In genomic region chr13:22001346-22001745, GRCm38 (mm10) we compare ENCODE assay signal across 26 mouse cellular contexts. TPM values are rescaled to one million over a fixed set of nuclear protein-coding genes. Genes with fewer than 3 reads are reported as not detected.
DNase-seq lines count a peak whose midpoint lies in the region; ATAC-seq and TF ChIP-seq lines count a peak whose summit lies in the region.
"Had no signal": no experiment of that assay in that cellular context is flagged by ENCODE, and none has a peak within 500 bp of the region (broad histone marks: within the 10 kb centered on the region; RNA-seq: fewer than 3 reads in every experiment).

No protein-coding gene starts in this region.

- peaks cover 21% of the 10 kb centered on the region for H3K4me1 ChIP-seq in heart, embryonic 13.5 days
- peaks cover 12% of the 10 kb centered on the region for H3K4me1 ChIP-seq in heart, embryonic 12.5 days (replicated peaks)
- H3K4me1 ChIP-seq in midbrain, postnatal 0 days (ENCODE audit: insufficient read depth, low read length), result peaks cover 3% of the 10 kb centered on the region

- no peak overlapping the region for H3K27ac ChIP-seq in heart, embryonic 13.5 days (replicated peaks)
- no peak overlapping the region for H3K27ac ChIP-seq in heart, embryonic 12.5 days (ENCODE audit: poor library complexity, severe bottlenecking)
- H3K27ac ChIP-seq in midbrain, postnatal 0 days (ENCODE audit: low read depth, low read length), result no peak overlapping the region
- H3K27ac ChIP-seq: embryonic facial prominence, embryonic 10.5 days; hindbrain, embryonic 13.5 days; kidney, postnatal 0 days; limb, embryonic 15.5 days had no signal

- TF ChIP-seq CTCF in midbrain, postnatal 0 days (IDR thresholded peaks at IDR 0.05), result no peak

- no peaks in the 10 kb centered on the region for H3K9me3 ChIP-seq in heart, embryonic 13.5 days
- H3K9me3 ChIP-seq in heart, embryonic 12.5 days (replicated peaks), result no peaks in the 10 kb centered on the region
- no peaks in the 10 kb centered on the region for H3K9me3 ChIP-seq in midbrain, postnatal 0 days (ENCODE audit: low read length)
- H3K9me3 ChIP-seq: embryonic facial prominence, embryonic 10.5 days; hindbrain, embryonic 13.5 days; limb, embryonic 15.5 days had no signal

- H3K4me3 ChIP-seq in heart, embryonic 13.5 days, result no peak overlapping the region
- H3K4me3 ChIP-seq in heart, embryonic 12.5 days, result no peak overlapping the region
- no peak overlapping the region for H3K4me3 ChIP-seq in midbrain, postnatal 0 days (ENCODE audit: low read depth, low read length)
- H3K4me3 ChIP-seq: embryonic facial prominence, embryonic 10.5 days; hindbrain, embryonic 13.5 days; limb, embryonic 15.5 days had no signal

- H3K4me2 ChIP-seq in heart, embryonic 13.5 days, result peak overlapping the region; percentile 4; the same call in 1 of the 2 replicates
- H3K4me2 ChIP-seq in heart, embryonic 12.5 days, result no peak overlapping the region
- H3K4me2 ChIP-seq in midbrain, postnatal 0 days (ENCODE audit: low read depth, low read length, poor library complexity, severe bottlenecking), result no peak overlapping the region
- H3K4me2 ChIP-seq: hindbrain, embryonic 13.5 days; limb, embryonic 15.5 days; midbrain, embryonic 11.5 days had no signal

- ATAC-seq in heart, embryonic 13.5 days (ENCODE audit: extremely low read depth, insufficient number of reproducible peaks, low FRiP score, low TSS enrichment), result no peak
- ATAC-seq in heart, embryonic 12.5 days (ENCODE audit: insufficient number of reproducible peaks, low FRiP score), result no peak
- peak; percentile 33 to 60 for ATAC-seq in hematopoietic stem cell, adult 5-6 weeks (replicated peaks in 1 of 2; ENCODE audit: insufficient read depth in 1 of 2, low FRiP score in 2 of 2, low TSS enrichment in 1 of 2, low read depth in 1 of 2, poor library complexity in 2 of 2, severe bottlenecking in 2 of 2)
- peak; percentile 16 for ATAC-seq in megakaryocyte, adult 5-6 weeks (ENCODE audit: poor library complexity, severe bottlenecking)
- ATAC-seq in midbrain, postnatal 0 days (ENCODE audit: low FRiP score), result no peak
- ATAC-seq: forebrain, embryonic 16.5 days had no signal

- H3K9ac ChIP-seq in heart, embryonic 13.5 days, result no peak overlapping the region
- H3K9ac ChIP-seq in heart, embryonic 12.5 days, result no peak overlapping the region
- H3K9ac ChIP-seq in midbrain, postnatal 0 days (replicated peaks; ENCODE audit: low read length, poor library complexity, severe bottlenecking), result no peak overlapping the region
- H3K9ac ChIP-seq: hindbrain, embryonic 13.5 days; limb, embryonic 15.5 days had no signal

- no peaks in the 10 kb centered on the region for H3K36me3 ChIP-seq in heart, embryonic 13.5 days
- no peaks in the 10 kb centered on the region for H3K36me3 ChIP-seq in heart, embryonic 12.5 days
- no peaks in the 10 kb centered on the region for H3K36me3 ChIP-seq in midbrain, postnatal 0 days (ENCODE audit: insufficient read depth, low read length)
- H3K36me3 ChIP-seq: embryonic facial prominence, embryonic 10.5 days; hindbrain, embryonic 13.5 days; limb, embryonic 15.5 days had no signal

- peaks cover 100% of the 10 kb centered on the region for H3K27me3 ChIP-seq in heart, embryonic 13.5 days (replicated peaks)
- H3K27me3 ChIP-seq in heart, embryonic 12.5 days (replicated peaks), result peaks cover 94% of the 10 kb centered on the region
- H3K27me3 ChIP-seq in midbrain, postnatal 0 days (ENCODE audit: insufficient read depth, low read length), result peaks cover 89% of the 10 kb centered on the region

- WGBS in heart, embryonic 13.5 days, result 53% methylated on average over 2 of the region's 2 CpGs
- 52% methylated on average over 2 of the region's 2 CpGs for WGBS in heart, embryonic 12.5 days
- WGBS in midbrain, postnatal 0 days, result 73% methylated on average over 2 of the region's 2 CpGs

- peak; percentile 90 for DNase-seq in 416B (ENCODE audit: low read depth)
- no peak for DNase-seq in midbrain, postnatal 0 days (ENCODE audit: low spot score)
- no peak for DNase-seq in embryo, embryonic 10 days (ENCODE audit: low spot score)
- DNase-seq in adrenal gland, postnatal 36 days, result no peak
- DNase-seq: cerebellum, adult 8-10 months; gastrocnemius, postnatal 10 days; heart, adult 18-20 months; kidney, adult 18-20 months; left cerebral cortex, postnatal 4 days; lung, postnatal 14 days had no signal

RNA-seq across cellular contexts. Expression of gene Prss16, which starts 8.2 kb away (rescaled TPM):
- polyA plus RNA-seq in heart, embryonic 13.5 days (2015; fragmentation: Nextera tagmentation; extraction: Ambion mirVana), result 0.59 and 3.3 TPM in 2 replicates
- polyA plus RNA-seq in heart, embryonic 12.5 days (2016; fragmentation: Nextera tagmentation; extraction: Ambion mirVana), result 0.17 and 0.28 TPM in 2 replicates
- total RNA-seq in hematopoietic stem cell, adult 5-6 weeks (2017), result 0.84 and 1.1 TPM in 2 replicates
- total RNA-seq in megakaryocyte, adult 5-6 weeks (2015), result 3.7 and 4.3 TPM in 2 replicates
- 2.8 and 5.2 TPM in 2 replicates for total RNA-seq in megakaryocyte, adult 5-6 weeks (2017)
- total RNA-seq in midbrain, postnatal 0 days (2014; rRNA removed), result 0.09 and 1.6 TPM in 2 replicates
- polyA plus RNA-seq in midbrain, postnatal 0 days (2015; fragmentation: Nextera tagmentation; extraction: Ambion mirVana), result not detected in 2 replicates
- total RNA-seq in adrenal gland, postnatal 36 days (2021), result under 1 TPM in 1 of 2 experiments, not detected in 1; 0.53 TPM
- total RNA-seq: adrenal gland, postnatal 4 days; gastrocnemius, postnatal 10 days; heart, adult 18-20 months; heart, postnatal 25 days; left cerebral cortex, postnatal 4 days had no signal

RNA-seq across cellular contexts. Expression of gene Pom121l2, which starts 20.4 kb away (rescaled TPM):
- 0.05 and 0.07 TPM in 2 replicates for polyA plus RNA-seq in heart, embryonic 13.5 days (2015; fragmentation: Nextera tagmentation; extraction: Ambion mirVana)
- polyA plus RNA-seq in heart, embryonic 12.5 days (2016; fragmentation: Nextera tagmentation; extraction: Ambion mirVana), result 0.13 and 0.14 TPM in 2 replicates
- total RNA-seq in hematopoietic stem cell, adult 5-6 weeks (2017), result not detected in 2 replicates
- not detected in 2 replicates for total RNA-seq in megakaryocyte, adult 5-6 weeks (2015)
- total RNA-seq in megakaryocyte, adult 5-6 weeks (2017), result not detected in 2 replicates
- 0.05 and 0.90 TPM in 2 replicates for total RNA-seq in midbrain, postnatal 0 days (2014; rRNA removed)
- not detected in 2 replicates for polyA plus RNA-seq in midbrain, postnatal 0 days (2015; fragmentation: Nextera tagmentation; extraction: Ambion mirVana)
- not detected for total RNA-seq in adrenal gland, postnatal 36 days (2021)
- total RNA-seq: adrenal gland, postnatal 4 days; gastrocnemius, postnatal 10 days; heart, adult 18-20 months; heart, postnatal 25 days; left cerebral cortex, adult 8-10 months; neutrophil, adult 5-6 weeks had no signal
- polyA plus RNA-seq: forebrain, embryonic 16.5 days; heart, embryonic 14.5 days; hindbrain, embryonic 13.5 days; inflammation-experienced regulatory T-cells, adult 6 months; kidney, postnatal 0 days; midbrain, embryonic 11.5 days had no signal

RNA-seq across cellular contexts. Expression of gene Hist1h2ah, which starts 34.0 kb away (rescaled TPM):
- polyA plus RNA-seq in heart, embryonic 13.5 days (2015; fragmentation: Nextera tagmentation; extraction: Ambion mirVana), result 4.1 and 11.0 TPM in 2 replicates
- 3.7 and 5.0 TPM in 2 replicates for polyA plus RNA-seq in heart, embryonic 12.5 days (2016; fragmentation: Nextera tagmentation; extraction: Ambion mirVana)
- 573 and 874 TPM in 2 replicates for total RNA-seq in hematopoietic stem cell, adult 5-6 weeks (2017)
- 0.91 and 1.1 TPM in 2 replicates for total RNA-seq in megakaryocyte, adult 5-6 weeks (2015)
- 48.2 and 145 TPM in 2 replicates for total RNA-seq in megakaryocyte, adult 5-6 weeks (2017)
- total RNA-seq in midbrain, postnatal 0 days (2014; rRNA removed), result 4.5 and 62.6 TPM in 2 replicates
- polyA plus RNA-seq in midbrain, postnatal 0 days (2015; fragmentation: Nextera tagmentation; extraction: Ambion mirVana), result 6.9 TPM in 1 of 2 replicates, not detected in the other
- 10 to 100 TPM; 58.6 to 69.2 TPM for total RNA-seq in adrenal gland, postnatal 36 days (2021)
- polyA plus RNA-seq: forebrain, embryonic 16.5 days; hindbrain, embryonic 13.5 days had no signal

RNA-seq across cellular contexts. Expression of gene Hist1h2bk, which starts 34.3 kb away (rescaled TPM):
- 3.1 and 3.4 TPM in 2 replicates for polyA plus RNA-seq in heart, embryonic 13.5 days (2015; fragmentation: Nextera tagmentation; extraction: Ambion mirVana)
- 2.3 and 3.6 TPM in 2 replicates for polyA plus RNA-seq in heart, embryonic 12.5 days (2016; fragmentation: Nextera tagmentation; extraction: Ambion mirVana)
- total RNA-seq in hematopoietic stem cell, adult 5-6 weeks (2017), result 735 and 845 TPM in 2 replicates
- total RNA-seq in megakaryocyte, adult 5-6 weeks (2015), result 78.9 and 108 TPM in 2 replicates
- 1,539 and 1,747 TPM in 2 replicates for total RNA-seq in megakaryocyte, adult 5-6 weeks (2017)
- 112 and 321 TPM in 2 replicates for total RNA-seq in midbrain, postnatal 0 days (2014; rRNA removed)
- not detected in 2 replicates for polyA plus RNA-seq in midbrain, postnatal 0 days (2015; fragmentation: Nextera tagmentation; extraction: Ambion mirVana)
- total RNA-seq in adrenal gland, postnatal 36 days (2021), result 10 to 100 TPM; 67.8 to 68.6 TPM

RNA-seq across cellular contexts. Expression of gene Hist1h4i, which starts 39.8 kb away (rescaled TPM):
- 10.8 and 11.3 TPM in 2 replicates for polyA plus RNA-seq in heart, embryonic 13.5 days (2015; fragmentation: Nextera tagmentation; extraction: Ambion mirVana)
- 10.4 and 12.2 TPM in 2 replicates for polyA plus RNA-seq in heart, embryonic 12.5 days (2016; fragmentation: Nextera tagmentation; extraction: Ambion mirVana)
- 41.9 and 76.5 TPM in 2 replicates for total RNA-seq in hematopoietic stem cell, adult 5-6 weeks (2017)
- total RNA-seq in megakaryocyte, adult 5-6 weeks (2015), result 34.9 and 43.5 TPM in 2 replicates
- total RNA-seq in megakaryocyte, adult 5-6 weeks (2017), result 115 and 127 TPM in 2 replicates
- total RNA-seq in midbrain, postnatal 0 days (2014; rRNA removed), result 10.0 and 19.2 TPM in 2 replicates
- 2.2 and 2.5 TPM in 2 replicates for polyA plus RNA-seq in midbrain, postnatal 0 days (2015; fragmentation: Nextera tagmentation; extraction: Ambion mirVana)
- 10 to 100 TPM; 75.2 to 76.6 TPM for total RNA-seq in adrenal gland, postnatal 36 days (2021)

Comparison
In these comparisons a context has a peak if more than half of its experiments do, and no peak if none do; other contexts are left out.
1. ATAC-seq: peak in hematopoietic stem cell, adult 5-6 weeks (2 of 2) and megakaryocyte, adult 5-6 weeks (single experiment); none in heart, embryonic 13.5 days (single experiment), heart, embryonic 12.5 days (single experiment) and midbrain, postnatal 0 days (single experiment).